Mouse (Mus musculus) spleen, adult 2 months (tissue): ENCODE measurements around the gene Wasl.

Source experiments
- CTCF ChIP-seq: fragments of 200-500 bp; IDR thresholded peaks from 2 replicates; pipeline ENCODE4 v1.5.1; 2011; ENCODE audit warnings: mild to moderate bottlenecking, inconsistent platforms; ENCODE audit not compliant: insufficient read depth, insufficient read length, insufficient replicate concordance; ENCODE audit errors: extremely low read depth
- POLR2A ChIP-seq: fragments of 200-500 bp; IDR thresholded peaks from 2 replicates; pipeline ENCODE4 v1.6.1; 2011; ENCODE audit warnings: low read depth, low read length, inconsistent platforms

DNA sequence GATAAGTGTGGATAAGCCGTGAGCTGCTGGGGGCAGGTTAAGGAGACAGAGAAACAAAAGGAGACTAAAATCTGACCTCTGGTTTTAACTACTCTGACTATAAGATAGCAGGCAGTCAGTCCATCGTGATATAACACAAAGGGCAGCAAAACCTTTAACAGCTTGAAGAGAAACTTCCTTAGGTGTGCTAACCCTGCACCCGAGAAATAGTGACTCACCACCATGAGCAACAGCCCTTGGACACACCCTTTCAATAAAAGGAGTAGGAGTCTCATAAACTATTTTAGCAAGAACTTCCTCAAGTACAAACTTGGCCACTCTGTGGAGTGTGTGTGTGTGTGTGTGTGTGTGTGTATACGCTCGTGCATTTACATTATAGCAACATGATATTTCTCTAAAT, 42.3 kb upstream of the Wasl start:
- TF ChIP-seq POLR2A (no peak), CTCF (no peak)
